Mouse (Mus musculus): Measurements from ENCODE around the gene Zgrf1.

Zgrf1 gene

GRCm38 (mm10) chr3:127552973-127553719, at the start of gene Zgrf1, which contains the start of gene Larp7:
TSS of gene Zgrf1 (plus strand) at chr3:127553489.
TSS of gene Larp7 (minus strand) at chr3:127553349.
- in situ Hi-C loops (cut with MboI; ENCODE audit: unreplicated experiment in 2 of 2) = loop anchor here (10.0 to 25.0 kb wide), 3 partner anchors 202 to 1659 kb away; partner anchors contain the start of gene Camk2d (in 1 of the 2)

- in situ Hi-C loops (cut with MboI; ENCODE audit: unreplicated experiment in 2 of 2) = no loop called here
Observed at GRCm38 (mm10) chr3:127507878-127508783, 45.2 kb upstream of the Zgrf1 start.

- in situ Hi-C loops (cut with MboI; ENCODE audit: unreplicated experiment in 2 of 2) = no loop called here
Observed at GRCm38 (mm10) chr3:127511786-127512746, 41.2 kb upstream of the Zgrf1 start.

- in situ Hi-C loops (cut with MboI; ENCODE audit: unreplicated experiment in 2 of 2) = no loop called here
Observed at GRCm38 (mm10) chr3:127512794-127513335, 40.4 kb upstream of the Zgrf1 start.

GRCm38 (mm10) chr3:127513699-127514098, 39.6 kb upstream of the Zgrf1 start:
- in situ Hi-C loops (cut with MboI; ENCODE audit: unreplicated experiment in 2 of 2) = no loop called here

- in situ Hi-C loops (cut with MboI; ENCODE audit: unreplicated experiment in 2 of 2) = no loop called here
Observed at GRCm38 (mm10) chr3:127515251-127515650, 38.0 kb upstream of the Zgrf1 start.

GRCm38 (mm10) chr3:127520300-127520699, 33.0 kb upstream of the Zgrf1 start:
- in situ Hi-C loops (cut with MboI; ENCODE audit: unreplicated experiment in 2 of 2) = no loop called here

GRCm38 (mm10) chr3:127521156-127521555, 32.1 kb upstream of the Zgrf1 start:
- in situ Hi-C loops (cut with MboI; ENCODE audit: unreplicated experiment in 2 of 2) = no loop called here

- in situ Hi-C loops (cut with MboI; ENCODE audit: unreplicated experiment in 2 of 2) = no loop called here
Observed at GRCm38 (mm10) chr3:127525188-127525819, 28.0 kb upstream of the Zgrf1 start.

GRCm38 (mm10) chr3:127527465-127528034, 25.7 kb upstream of the Zgrf1 start:
- in situ Hi-C loops (cut with MboI; ENCODE audit: unreplicated experiment in 2 of 2) = no loop called here

- in situ Hi-C loops (cut with MboI; ENCODE audit: unreplicated experiment in 2 of 2) = no loop called here
Observed at GRCm38 (mm10) chr3:127529210-127529609, 24.1 kb upstream of the Zgrf1 start.

GRCm38 (mm10) chr3:127529824-127530223, 23.5 kb upstream of the Zgrf1 start:
- in situ Hi-C loops (cut with MboI; ENCODE audit: unreplicated experiment in 2 of 2) = no loop called here

- in situ Hi-C loops (cut with MboI; ENCODE audit: unreplicated experiment in 2 of 2) = no loop called here
Observed at GRCm38 (mm10) chr3:127530293-127530692, 23.0 kb upstream of the Zgrf1 start.

GRCm38 (mm10) chr3:127539193-127539592, 14.1 kb upstream of the Zgrf1 start:
- in situ Hi-C loops (cut with MboI; ENCODE audit: unreplicated experiment in 2 of 2) = no loop called here

- in situ Hi-C loops (cut with MboI; ENCODE audit: unreplicated experiment in 2 of 2) = loop anchor here (10.0 kb wide), 1 partner anchor 219 kb away; no protein-coding TSS in a partner anchor
Observed at GRCm38 (mm10) chr3:127543976-127544375, 9.3 kb upstream of the Zgrf1 start.

- in situ Hi-C loops (cut with MboI; ENCODE audit: unreplicated experiment in 2 of 2) = loop anchor here (10.0 kb wide), 1 partner anchor 220 kb away; no protein-coding TSS in a partner anchor
Observed at GRCm38 (mm10) chr3:127544610-127545121, 8.6 kb upstream of the Zgrf1 start.

- in situ Hi-C loops (cut with MboI; ENCODE audit: unreplicated experiment in 2 of 2) = loop anchor here (10.0 kb wide), 1 partner anchor 223 kb away; no protein-coding TSS in a partner anchor
Observed at GRCm38 (mm10) chr3:127547882-127548281, 5.4 kb upstream of the Zgrf1 start.

- in situ Hi-C loops (cut with MboI; ENCODE audit: unreplicated experiment in 2 of 2) = loop anchor here (10.0 to 25.0 kb wide), 3 partner anchors 202 to 1660 kb away; partner anchors contain the start of gene Camk2d (in 1 of the 2)
Observed at GRCm38 (mm10) chr3:127552434-127552972, 786 bp upstream of the Zgrf1 start.

Measured in v-Abl transformed pro-B cells (cell line).